Mouse (Mus musculus) heart, embryonic 14.5 days (tissue): ENCODE measurements at regions not wholly inside any gene's neighbourhood (a gene's known extent, or its start where the extent isn't known, plus 50 kb on each side); places are given as distances from the start of the nearest gene placed in this dataset.

ENCODE experiments used
- ATAC-seq: fragments of 200-750 bp; cut with Nextera tagmentation; 2 replicates; pipeline ENCODE4 v1.8.0; 2017; ENCODE audit warnings: low read depth, moderate TSS enrichment; ENCODE audit not compliant: insufficient number of reproducible peaks, insufficient read depth, low FRiP score
- H3K27ac ChIP-seq, 2 experiments: fragments of 200-500 bp in 1 of 2; fragments of 300-500 bp in 1 of 2; sonication (generic) in 1 of 2; replicated peaks in 1 of 2; 2 replicates each; pipeline ENCODE4 v1.5.1; 2012 to 2014; ENCODE audit warnings: low read depth in 2 of 2, low read length in 2 of 2, control low read depth in 1 of 2, mild to moderate bottlenecking in 1 of 2, mixed read lengths in 1 of 2; ENCODE audit not compliant: control insufficient read depth in 1 of 2, insufficient read depth in 1 of 2
- H3K27me3 ChIP-seq: fragments of 300-500 bp; sonication (generic); 2 replicates; pipeline ENCODE4 v1.6.1; 2014; ENCODE audit warnings: mild to moderate bottlenecking, low read length, control low read depth; ENCODE audit not compliant: control insufficient read depth, insufficient read depth
- H3K36me3 ChIP-seq: fragments of 300-500 bp; sonication (generic); 2 replicates; pipeline ENCODE4 v1.6.1; 2014; ENCODE audit warnings: mild to moderate bottlenecking, control low read depth, low read length, mixed read lengths; ENCODE audit not compliant: control insufficient read depth, insufficient read depth
- H3K4me1 ChIP-seq, 2 experiments: fragments of 200-500 bp in 1 of 2; fragments of 300-500 bp in 1 of 2; sonication (generic) in 1 of 2; 2 replicates each; pipeline ENCODE4 v1.6.1; 2012 to 2014; ENCODE audit warnings: low read length in 2 of 2, control low read depth in 1 of 2, mixed read lengths in 1 of 2; ENCODE audit not compliant: control insufficient read depth in 2 of 2, insufficient read depth in 2 of 2
- H3K4me2 ChIP-seq: fragments of 300-500 bp; sonication (generic); 2 replicates; pipeline ENCODE4 v1.6.1; 2014; ENCODE audit warnings: mild to moderate bottlenecking, low read length
- H3K4me3 ChIP-seq, 2 experiments: fragments of 200-500 bp in 1 of 2; fragments of 300-500 bp in 1 of 2; sonication (generic) in 1 of 2; 2 replicates each; pipeline ENCODE4 v1.5.1; 2012 to 2014; ENCODE audit warnings: low read length in 2 of 2, mild to moderate bottlenecking in 2 of 2, control low read depth in 1 of 2, low read depth in 1 of 2, moderate library complexity in 1 of 2; ENCODE audit not compliant: control insufficient read depth in 1 of 2, insufficient read depth in 1 of 2
- H3K9ac ChIP-seq: fragments of 300-500 bp; sonication (generic); 2 replicates; pipeline ENCODE4 v1.6.1; 2014; ENCODE audit warnings: mild to moderate bottlenecking, low read length
- H3K9me3 ChIP-seq: fragments of 300-500 bp; sonication (generic); 2 replicates; pipeline ENCODE4 v1.6.1; 2016; ENCODE audit warnings: low read length, control low read depth; ENCODE audit not compliant: control insufficient read depth
- WGBS: fragments of 180-500 bp; shearing (Covaris S2); extraction: QIAGEN DNeasy Blood & Tissue Kit; methylation state at CpG from one replicate; pipeline ENCODE4 v1.1.7; 2014; 5-methylcytosine and 5-hydroxymethylcytosine counted together

DNA sequence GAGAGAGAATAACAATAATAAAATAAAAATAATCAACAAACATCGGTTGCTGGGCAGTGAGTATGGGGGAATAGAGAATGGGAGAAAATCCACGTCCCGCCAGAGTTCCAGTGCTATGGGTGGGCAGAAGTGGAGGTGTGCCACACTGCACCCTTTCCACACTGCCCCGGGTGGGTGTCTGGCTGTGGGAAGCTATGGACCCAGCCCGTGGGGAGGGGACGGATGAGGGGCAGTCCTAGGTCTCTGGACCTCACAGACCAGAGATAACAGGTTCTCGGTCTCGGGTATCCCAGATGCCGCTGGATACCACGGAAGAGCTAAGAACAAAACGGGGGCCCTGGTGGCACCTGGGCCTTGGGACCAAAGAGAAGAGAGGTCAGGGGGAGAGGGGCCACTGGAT lies 2781.0 kb downstream of the 9330182O14Rik start:
- Histone ChIP-seq H3K9ac (no peak overlapping the region), H3K4me2 (no peak overlapping the region), H3K4me1 (no peaks in the 10 kb centered on the region), H3K9me3 (no peaks in the 10 kb centered on the region), H3K27ac (no peak overlapping the region), H3K4me3 (no peak overlapping the region), H3K36me3 (no peaks in the 10 kb centered on the region), H3K27me3 (no peaks in the 10 kb centered on the region)
- no peak for ATAC-seq
- WGBS: 76% methylated on average over 11 of the region's 11 CpGs

DNA sequence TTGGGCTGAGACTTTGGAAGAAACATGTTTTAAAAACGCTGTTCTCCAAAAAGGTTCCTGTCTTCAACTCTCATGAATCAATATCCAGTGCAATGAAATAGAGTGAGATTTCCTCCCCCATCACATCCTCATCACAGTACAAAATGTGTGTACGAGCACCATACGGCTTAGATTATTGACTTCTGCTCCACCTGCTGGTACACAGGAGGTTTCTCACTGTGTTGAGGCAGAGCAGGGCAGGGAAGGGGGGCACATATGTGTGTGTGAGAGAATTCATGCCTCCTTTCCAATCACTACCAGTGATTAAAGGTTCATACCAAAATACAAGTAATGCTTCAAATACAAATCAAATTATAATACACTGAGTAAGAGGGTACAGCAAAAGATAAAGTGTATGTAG lies 2787.5 kb downstream of the 9330182O14Rik start:
- Histone ChIP-seq H3K4me1 (no peaks in the 10 kb centered on the region), H3K27ac (no peak overlapping the region), H3K9me3 (no peaks in the 10 kb centered on the region), H3K4me3 (no peak overlapping the region), H3K36me3 (no peaks in the 10 kb centered on the region), H3K27me3 (no peaks in the 10 kb centered on the region), H3K9ac (no peak overlapping the region), H3K4me2 (no peak overlapping the region)
- WGBS: 59% methylated on average over 3 of the region's 3 CpGs
- ATAC-seq: no peak

DNA sequence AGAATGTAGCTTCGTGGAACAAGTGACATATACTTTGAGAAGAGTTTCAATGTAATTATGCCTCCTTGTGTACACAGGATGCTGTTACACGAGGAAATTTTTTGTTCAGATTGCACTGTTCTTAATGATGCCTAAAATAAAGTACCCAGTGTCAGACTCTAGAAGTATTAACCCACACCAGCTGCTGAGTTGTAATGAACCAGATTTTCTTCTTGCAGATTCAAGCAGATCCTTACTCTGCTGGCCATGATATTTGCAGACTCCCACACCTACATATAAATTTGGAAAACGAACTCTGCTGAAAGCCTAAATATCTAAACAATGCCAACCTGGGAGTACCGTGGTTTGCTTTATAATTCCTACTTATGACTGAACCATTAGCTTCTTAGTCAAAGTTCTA lies 2794.2 kb downstream of the 9330182O14Rik start:
- WGBS: 69% methylated on average over 4 of the region's 4 CpGs
- Histone ChIP-seq H3K4me1 (no peaks in the 10 kb centered on the region), H3K27ac (no peak overlapping the region), H3K27me3 (no peaks in the 10 kb centered on the region), H3K4me3 (no peak overlapping the region), H3K9ac (no peak overlapping the region), H3K4me2 (no peak overlapping the region), H3K9me3 (no peaks in the 10 kb centered on the region), H3K36me3 (no peaks in the 10 kb centered on the region)
- ATAC-seq: no peak

DNA sequence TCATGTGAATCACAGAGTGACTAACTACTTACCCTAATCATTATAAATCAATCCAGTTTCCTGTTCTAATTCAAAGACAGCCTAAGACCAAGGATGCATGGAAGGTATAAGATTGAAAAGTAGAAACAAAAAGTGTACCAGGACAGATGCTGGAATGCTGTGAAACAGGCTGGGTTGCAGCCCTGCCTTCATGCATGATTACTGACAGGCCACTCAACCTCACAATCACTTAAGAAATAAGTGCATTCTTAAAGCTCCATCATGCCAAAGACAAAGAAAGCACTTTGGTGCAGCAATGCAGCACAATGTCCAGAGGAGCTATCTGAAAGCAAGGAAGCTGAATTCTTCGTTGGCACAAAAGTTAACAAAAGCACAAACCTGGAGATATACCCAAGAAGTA lies 2810.4 kb downstream of the 9330182O14Rik start:
- H3K4me2 ChIP-seq: no peak overlapping the region
- H3K27ac ChIP-seq: no peak overlapping the region
- no peak overlapping the region for H3K9ac ChIP-seq
- H3K27me3 ChIP-seq: no peaks in the 10 kb centered on the region
- H3K36me3 ChIP-seq: no peaks in the 10 kb centered on the region
- no peak overlapping the region for H3K4me3 ChIP-seq
- H3K9me3 ChIP-seq: no peaks in the 10 kb centered on the region
- 61% methylated on average over 1 of the region's 1 CpGs for WGBS
- no peak for ATAC-seq
- H3K4me1 ChIP-seq: no peaks in the 10 kb centered on the region

DNA sequence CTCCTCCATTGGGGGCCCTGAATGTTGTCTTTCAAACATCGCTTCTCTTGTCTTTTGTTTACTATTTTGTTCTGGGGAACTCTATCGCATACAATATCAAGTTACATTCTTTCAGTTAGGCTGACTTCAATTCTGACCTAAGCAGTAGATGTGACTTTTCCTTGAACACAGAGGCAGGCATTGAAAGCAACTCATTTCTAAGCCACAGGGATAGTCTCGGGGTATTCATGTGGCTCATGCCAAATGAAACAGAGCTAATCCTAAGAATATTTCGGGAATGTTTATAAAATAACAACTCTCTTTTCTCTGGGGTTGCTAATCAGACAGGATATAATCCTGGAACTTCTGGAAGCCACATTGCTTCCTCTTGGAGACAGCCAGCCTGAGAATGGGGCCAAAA lies 2821.0 kb downstream of the 9330182O14Rik start:
- no peak overlapping the region for H3K4me2 ChIP-seq
- WGBS: 54% methylated on average over 4 of the region's 4 CpGs

DNA sequence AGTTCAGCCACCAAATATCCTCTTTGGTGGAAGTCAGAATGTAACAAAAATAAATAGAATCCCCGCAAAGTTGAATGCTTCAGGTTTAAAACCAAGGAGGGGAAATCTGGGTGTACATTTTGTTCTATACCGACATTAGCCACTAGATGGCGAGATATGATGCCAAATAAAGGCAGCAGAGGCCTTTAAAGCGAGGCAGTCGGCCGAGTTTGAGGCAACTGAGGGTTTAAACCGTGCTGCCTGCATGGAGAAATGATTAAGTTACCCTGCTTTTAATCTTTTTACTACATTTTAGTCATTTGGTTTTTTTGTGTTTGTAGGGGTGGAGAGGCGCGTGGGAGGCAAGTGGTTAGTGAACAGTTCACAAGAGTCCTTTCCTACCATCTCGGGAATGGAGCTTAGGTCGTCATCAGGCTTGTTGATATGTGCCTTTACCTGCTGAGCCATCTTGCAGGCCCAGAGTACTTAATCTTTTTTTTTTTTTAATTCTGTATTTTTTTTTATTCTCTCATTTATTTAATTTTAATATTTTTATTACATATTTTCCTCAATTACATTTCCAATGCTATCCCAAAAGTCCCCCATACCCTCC lies 2828.7 kb downstream of the 9330182O14Rik start:
- H3K4me2 ChIP-seq: peak overlapping the region; percentile 38
- no peak overlapping the region for H3K4me3 ChIP-seq
- no peaks in the 10 kb centered on the region for H3K27me3 ChIP-seq
- H3K4me1 ChIP-seq: no peaks in the 10 kb centered on the region
- no peak overlapping the region for H3K27ac ChIP-seq
- H3K9me3 ChIP-seq: peaks cover 4% of the 10 kb centered on the region; the same call in 1 of the 2 replicates
- no peak overlapping the region for H3K9ac ChIP-seq
- 15% methylated on average over 11 of the region's 11 CpGs for WGBS
- ATAC-seq: no peak
- no peaks in the 10 kb centered on the region for H3K36me3 ChIP-seq

More for the DNA sequence above, 2821.0 kb downstream of the 9330182O14Rik start:
- H3K27ac ChIP-seq: no peak overlapping the region
- H3K9me3 ChIP-seq: peaks cover 2% of the 10 kb centered on the region; the same call in 1 of the 2 replicates
- 0 out of 2 replicates have a peak, but pooled peaks have one; percentile 21 for ATAC-seq
- no peaks in the 10 kb centered on the region for H3K4me1 ChIP-seq
- no peak overlapping the region for H3K4me3 ChIP-seq
- H3K36me3 ChIP-seq: no peaks in the 10 kb centered on the region
- H3K9ac ChIP-seq: no peak overlapping the region
- no peaks in the 10 kb centered on the region for H3K27me3 ChIP-seq

DNA sequence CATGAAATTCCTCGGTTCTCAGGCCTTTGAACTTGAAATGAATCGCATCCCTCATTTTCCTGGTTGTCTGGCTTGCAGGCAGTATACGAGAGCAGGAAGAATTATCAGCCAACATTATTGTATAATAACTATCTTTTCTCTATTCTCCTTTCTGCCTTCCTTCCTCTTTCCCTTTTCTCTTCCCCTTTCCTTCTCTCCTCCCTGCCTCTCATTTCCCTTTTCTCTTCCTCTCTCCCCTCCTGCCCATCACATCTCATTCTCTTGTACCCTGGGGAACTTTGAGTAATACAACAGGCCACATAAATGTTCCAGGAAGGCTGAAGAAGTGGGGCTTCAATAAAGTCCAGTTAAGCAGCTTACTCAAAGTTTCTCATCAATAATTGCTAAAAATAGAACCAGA lies 2831.1 kb downstream of the 9330182O14Rik start:
- Histone ChIP-seq H3K27me3 (no peaks in the 10 kb centered on the region), H3K9me3 (peaks cover under 1% of the 10 kb centered on the region; the same call in 1 of the 2 replicates), H3K4me1 (no peaks in the 10 kb centered on the region), H3K4me3 (no peak overlapping the region), H3K27ac (no peak overlapping the region), H3K36me3 (no peaks in the 10 kb centered on the region), H3K9ac (no peak overlapping the region), H3K4me2 (no peak overlapping the region)
- 67% methylated on average over 3 of the region's 3 CpGs for WGBS
- no peak for ATAC-seq
